Mouse (Mus musculus): Measurements from ENCODE around the gene Nsmce4a. TPM values are rescaled to one million over a fixed set of nuclear protein-coding genes. Genes with fewer than 3 reads are reported as not detected.
"Not testable (repeated sequence)": the region's sequence is repeated elsewhere in the genome, so short reads cannot be mapped to it uniquely, and the experiment has no call there.

The Nsmce4a gene
- polyA plus RNA-seq, 1 experiment from 2014 or later, result 54.7 TPM

DNA sequence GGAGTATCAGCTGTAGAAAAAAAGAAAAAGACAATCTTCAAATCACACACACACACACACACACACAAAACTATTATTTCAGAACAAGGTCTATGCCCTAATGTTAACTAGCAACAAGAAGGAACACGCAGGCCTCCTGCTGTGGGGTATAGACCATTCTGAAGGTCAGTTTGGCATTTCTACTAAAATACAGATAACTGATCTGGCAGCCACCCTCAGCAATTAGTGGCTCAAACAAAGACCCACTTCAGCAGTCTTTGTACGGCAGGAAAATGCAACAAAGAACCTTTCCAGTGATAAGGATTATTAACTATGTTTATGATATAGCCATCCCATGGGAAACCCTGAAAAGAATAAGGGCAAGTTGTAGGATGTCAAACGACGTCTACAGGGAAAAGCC is 35.9 kb downstream of the Nsmce4a start:
- WGBS (ENCODE audit: missing documents), result 100% methylated on average over 4 of the region's 4 CpGs
- H3K79me2 ChIP-seq (ENCODE audit: inconsistent target), result no peaks in the 10 kb centered on the region

DNA sequence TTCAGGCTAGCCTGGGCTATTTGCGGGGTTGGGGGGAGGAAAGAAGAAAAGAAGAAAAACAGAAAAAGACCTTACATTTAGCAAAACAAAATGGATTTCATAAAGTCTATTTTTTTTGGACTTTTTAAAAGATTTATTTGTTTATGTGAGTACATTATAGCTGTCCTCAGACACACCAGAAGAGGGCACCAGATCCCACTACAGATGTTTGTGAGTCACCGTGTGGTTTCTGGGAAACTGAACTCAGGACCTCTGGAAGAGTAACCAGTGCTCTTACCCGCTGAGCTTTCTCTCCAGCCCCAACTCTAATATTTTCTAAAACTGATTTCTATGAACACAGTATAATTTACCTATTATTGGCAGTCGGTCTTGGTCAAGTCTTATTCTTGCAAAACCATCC is 37.7 kb downstream of the Nsmce4a start:
- WGBS (ENCODE audit: missing documents), result 76% methylated on average over 4 of the region's 4 CpGs
- Histone ChIP-seq H3K27ac (no peak overlapping the region), H3K4me3 (ENCODE audit: inconsistent target) (no peak overlapping the region), H3K79me2 (ENCODE audit: inconsistent target) (no peaks in the 10 kb centered on the region), H3K36me3 (ENCODE audit: inconsistent target) (peaks cover 60% of the 10 kb centered on the region)

More for the DNA sequence above, 35.9 kb downstream of the Nsmce4a start:
- Histone ChIP-seq H3K4me3 (ENCODE audit: inconsistent target) (no peak overlapping the region), H3K36me3 (ENCODE audit: inconsistent target) (peaks cover 67% of the 10 kb centered on the region), H3K27ac (no peak overlapping the region)

DNA sequence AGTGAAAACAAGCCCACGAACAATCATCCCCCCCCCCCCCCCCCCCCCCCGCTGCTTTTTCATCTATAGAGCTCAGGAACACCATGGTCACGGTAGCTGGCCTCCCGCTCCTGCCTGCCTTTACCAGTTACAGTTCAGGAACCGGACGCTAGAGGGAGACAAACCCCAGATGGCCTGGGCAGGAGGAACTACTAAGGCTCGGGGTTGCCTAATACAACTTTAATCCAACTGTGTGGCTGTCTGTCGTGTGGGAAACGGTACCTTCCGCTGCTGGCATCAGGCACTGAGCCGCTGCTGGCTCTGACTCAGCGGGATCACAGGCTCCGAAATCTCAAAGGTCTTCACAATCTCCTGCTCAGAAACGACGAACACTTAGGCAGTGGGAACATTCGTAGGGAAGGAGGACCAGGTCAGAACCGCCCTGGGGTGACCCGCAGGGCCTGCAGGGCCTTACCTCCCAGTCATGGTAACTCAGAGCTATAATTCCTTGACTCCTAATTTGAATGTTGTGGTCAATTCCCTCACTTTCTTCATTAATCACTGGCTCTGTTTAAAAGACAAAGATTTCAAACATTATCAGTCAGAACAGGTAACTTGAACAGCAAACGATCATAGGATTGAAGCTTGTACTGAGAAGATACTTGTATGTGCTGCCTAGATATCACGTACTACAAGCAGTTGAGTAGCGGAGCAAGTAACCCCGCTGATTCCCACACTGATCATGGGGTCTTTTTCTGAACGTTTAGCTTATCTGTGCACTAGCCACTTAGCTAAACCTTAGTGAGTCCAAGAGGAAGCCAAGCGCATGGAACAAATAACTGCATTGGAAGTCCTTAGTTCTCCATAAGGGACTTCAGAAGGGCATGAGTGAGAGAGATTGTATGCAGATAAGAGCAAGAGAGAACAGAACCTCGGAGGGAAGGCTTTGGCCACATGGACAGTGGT is 39.3 kb downstream of the Nsmce4a start:
- Histone ChIP-seq H3K79me2 (ENCODE audit: inconsistent target) (no peaks in the 10 kb centered on the region), H3K36me3 (ENCODE audit: inconsistent target) (peaks cover 44% of the 10 kb centered on the region), H3K27ac (peak overlapping the region; percentile 33), H3K4me3 (ENCODE audit: inconsistent target) (no peak overlapping the region)
- 31% methylated on average over 23 of the region's 25 CpGs for WGBS (ENCODE audit: missing documents)

DNA sequence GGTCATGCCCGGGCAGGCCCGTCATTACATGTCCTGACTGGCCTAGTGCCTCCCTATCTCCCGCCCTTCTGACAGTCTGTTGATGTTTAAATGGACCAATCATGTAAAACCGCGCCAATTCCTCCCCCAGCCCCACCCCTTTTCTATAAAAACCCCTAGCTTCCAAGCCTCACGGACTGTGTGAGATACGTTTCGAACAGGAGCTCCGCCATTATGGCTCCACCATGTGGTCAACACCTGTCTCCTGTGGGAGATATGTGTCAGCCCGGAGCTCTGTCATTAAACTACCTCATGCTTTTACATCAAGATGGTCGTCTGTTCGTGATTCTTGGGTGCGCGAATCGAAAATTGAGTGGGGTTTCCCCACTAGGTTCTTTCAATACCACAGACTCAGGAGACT is 41.8 kb downstream of the Nsmce4a start:
- peaks cover 19% of the 10 kb centered on the region; the same call in 1 of the 2 replicates for H3K36me3 ChIP-seq (ENCODE audit: inconsistent target)
- 97% methylated on average over 10 of the region's 15 CpGs for WGBS (ENCODE audit: missing documents)
- not testable (repeated sequence) for H3K27ac ChIP-seq; H3K4me3 ChIP-seq (ENCODE audit: inconsistent target); H3K79me2 ChIP-seq (ENCODE audit: inconsistent target)

DNA sequence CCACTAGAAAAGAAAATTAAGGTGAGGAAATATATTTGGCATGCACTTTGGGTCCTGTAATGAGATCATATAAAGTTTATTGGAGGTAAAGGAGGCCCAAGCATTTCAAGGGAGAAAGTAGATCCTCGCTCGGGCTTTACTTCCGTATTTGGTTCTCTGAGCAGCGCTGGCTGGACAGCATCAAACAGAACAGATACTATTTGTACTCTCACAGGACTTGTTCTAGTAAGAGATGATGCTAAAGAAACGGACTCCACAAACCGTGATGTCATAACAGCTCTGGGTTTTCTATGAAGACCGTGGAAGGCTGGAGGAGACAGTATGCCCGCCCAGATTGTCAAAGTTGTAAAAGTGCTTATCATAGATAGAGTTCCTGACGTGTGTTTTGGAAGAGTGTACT is 45.6 kb downstream of the Nsmce4a start:
- no peak overlapping the region for H3K27ac ChIP-seq
- 91% methylated on average over 9 of the region's 9 CpGs for WGBS (ENCODE audit: missing documents)
- no peaks in the 10 kb centered on the region for H3K79me2 ChIP-seq (ENCODE audit: inconsistent target)
- H3K4me3 ChIP-seq (ENCODE audit: inconsistent target), result no peak overlapping the region
- peaks cover 8% of the 10 kb centered on the region; the same call in 1 of the 2 replicates for H3K36me3 ChIP-seq (ENCODE audit: inconsistent target)

DNA sequence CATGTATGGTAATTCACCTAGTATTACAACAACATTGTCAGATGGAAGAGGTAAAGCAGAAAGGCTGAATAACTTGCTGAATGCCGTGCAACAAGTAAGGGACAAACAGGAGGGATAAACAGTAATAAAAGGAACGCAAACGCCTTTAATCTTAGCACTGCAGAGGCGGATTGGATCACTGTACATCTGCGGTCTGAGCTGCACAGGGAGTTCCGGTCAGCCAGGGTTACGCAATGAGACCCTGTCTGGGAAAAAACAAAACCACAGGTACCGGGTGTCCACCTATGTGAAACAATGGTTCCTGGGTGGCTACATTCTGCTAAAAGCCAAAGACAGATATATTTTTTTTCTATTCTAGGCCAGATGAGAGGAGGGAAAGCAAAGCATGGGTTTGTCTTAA is 49.5 kb downstream of the Nsmce4a start:
- Histone ChIP-seq H3K27ac (no peak overlapping the region), H3K4me3 (ENCODE audit: inconsistent target) (no peak overlapping the region), H3K36me3 (ENCODE audit: inconsistent target) (no peaks in the 10 kb centered on the region), H3K79me2 (ENCODE audit: inconsistent target) (peaks cover 8% of the 10 kb centered on the region)
- WGBS (ENCODE audit: missing documents), result 44% methylated on average over 8 of the region's 8 CpGs

DNA sequence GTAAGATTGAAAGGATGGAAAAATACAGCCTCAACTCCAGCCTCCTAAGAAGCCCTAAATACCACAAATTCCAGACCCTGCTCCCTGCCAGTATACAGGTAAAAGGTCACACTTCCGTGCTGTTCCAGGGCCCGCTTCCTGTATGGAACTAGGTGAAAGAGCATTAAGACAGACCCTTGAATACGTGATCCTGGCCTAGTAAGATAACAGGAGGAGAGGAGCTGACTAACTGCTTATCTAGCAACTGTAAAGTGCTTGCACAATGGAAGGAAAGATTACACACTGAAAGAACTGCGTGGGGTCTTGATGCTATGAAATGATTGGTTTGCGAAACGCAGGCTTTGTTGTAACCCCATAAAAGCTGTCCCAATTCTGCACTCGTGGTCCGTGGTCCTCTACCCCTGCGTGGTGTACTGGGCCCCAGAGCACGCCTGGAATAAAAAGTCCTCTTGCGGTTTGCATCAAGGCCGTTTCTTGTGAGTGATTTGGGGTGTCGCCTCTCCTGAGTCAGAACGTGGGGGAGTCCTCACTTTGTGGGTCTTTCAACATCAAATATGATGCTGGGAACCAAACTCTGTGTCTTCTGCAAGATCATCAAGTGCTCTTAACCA is 52.0 kb downstream of the Nsmce4a start:
- H3K4me3 ChIP-seq (ENCODE audit: inconsistent target), result no peak overlapping the region
- H3K27ac ChIP-seq, result no peak overlapping the region
- WGBS (ENCODE audit: missing documents), result 79% methylated on average over 13 of the region's 14 CpGs
- H3K79me2 ChIP-seq (ENCODE audit: inconsistent target), result peaks cover 33% of the 10 kb centered on the region
- H3K36me3 ChIP-seq (ENCODE audit: inconsistent target), result no peaks in the 10 kb centered on the region

DNA sequence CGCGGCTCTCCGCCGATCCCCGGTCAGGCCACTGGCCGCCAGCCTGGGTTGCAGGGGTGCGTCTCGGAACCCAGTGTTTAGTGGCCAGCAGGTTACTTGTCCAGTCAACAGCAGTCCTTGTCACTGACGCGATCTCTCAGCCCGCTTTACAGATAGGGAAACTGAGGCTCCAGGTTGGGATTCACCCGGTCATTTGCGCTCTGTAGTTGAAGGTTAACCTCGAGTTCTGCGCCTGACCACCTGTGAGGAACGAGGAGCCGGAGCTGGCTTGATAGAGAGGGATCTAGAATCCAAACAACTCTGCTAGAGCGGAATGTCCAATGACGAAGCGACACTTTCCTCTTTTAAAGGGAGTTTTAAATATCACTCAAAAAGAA is 52.9 kb downstream of the Nsmce4a start, which contains the start of gene Ate1:
Gene Ate1 (minus strand): TSS at position 321 of the 377 bp plus-strand sequence.
- peaks cover 42% of the 10 kb centered on the region for H3K79me2 ChIP-seq (ENCODE audit: inconsistent target)
- 29% methylated on average over 20 of the region's 20 CpGs for WGBS (ENCODE audit: missing documents)
- peaks cover 2% of the 10 kb centered on the region; the same call in 1 of the 2 replicates for H3K36me3 ChIP-seq (ENCODE audit: inconsistent target)
- H3K27ac ChIP-seq, result peak within 1 kb of the TSS; percentile 72
- H3K4me3 ChIP-seq (ENCODE audit: inconsistent target), result peak within 1 kb of the TSS; percentile 75

DNA sequence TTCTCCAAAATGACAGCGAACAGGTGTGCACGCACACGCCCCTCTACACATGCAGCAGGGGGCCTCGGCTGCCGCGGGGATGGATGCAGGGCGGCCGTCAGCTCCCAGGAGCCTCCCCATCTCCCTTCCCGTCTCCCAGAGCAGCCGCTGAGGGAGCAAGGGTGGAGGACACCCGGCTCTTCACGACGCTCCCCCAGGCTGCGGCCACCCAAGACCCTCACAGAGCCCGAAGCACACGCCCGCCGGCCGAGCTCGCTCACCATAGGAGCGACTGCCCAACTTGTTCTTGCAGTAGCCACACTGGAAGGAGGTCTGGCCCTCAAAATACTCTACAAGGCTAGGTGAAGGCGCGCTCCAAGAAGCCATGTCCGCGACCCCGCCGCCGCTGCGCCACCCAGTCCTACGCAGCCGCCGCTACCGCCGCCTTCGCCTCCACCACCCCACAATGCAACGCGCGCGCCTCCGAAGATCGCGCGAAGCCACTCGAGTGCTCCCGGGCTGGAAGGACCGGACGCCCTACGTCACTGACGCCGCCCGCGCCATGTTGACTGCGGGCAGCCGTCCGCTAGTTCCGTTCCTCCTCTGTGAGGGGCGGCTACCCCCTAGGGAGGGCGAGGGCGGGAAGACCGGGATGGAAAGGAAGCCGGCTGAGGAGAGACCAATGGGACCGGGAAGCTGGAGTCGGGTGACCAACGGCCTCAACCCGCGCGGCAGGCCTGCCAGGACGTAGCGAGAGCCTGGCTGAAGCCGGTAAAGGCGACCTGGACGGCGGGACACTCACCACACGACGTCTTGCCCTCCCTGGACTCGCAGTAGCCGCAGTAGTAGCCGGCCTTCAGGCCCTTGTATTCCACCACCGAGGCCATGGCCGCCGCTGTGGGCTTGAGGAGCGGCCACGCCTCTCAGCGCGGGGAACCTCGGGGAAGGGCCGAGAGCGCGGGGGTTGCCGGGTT is 53.5 kb downstream of the Nsmce4a start:
- H3K27ac ChIP-seq, result peak overlapping the region; percentile 72
- WGBS (ENCODE audit: missing documents), result under 1% methylated on average over 73 of the region's 90 CpGs

DNA sequence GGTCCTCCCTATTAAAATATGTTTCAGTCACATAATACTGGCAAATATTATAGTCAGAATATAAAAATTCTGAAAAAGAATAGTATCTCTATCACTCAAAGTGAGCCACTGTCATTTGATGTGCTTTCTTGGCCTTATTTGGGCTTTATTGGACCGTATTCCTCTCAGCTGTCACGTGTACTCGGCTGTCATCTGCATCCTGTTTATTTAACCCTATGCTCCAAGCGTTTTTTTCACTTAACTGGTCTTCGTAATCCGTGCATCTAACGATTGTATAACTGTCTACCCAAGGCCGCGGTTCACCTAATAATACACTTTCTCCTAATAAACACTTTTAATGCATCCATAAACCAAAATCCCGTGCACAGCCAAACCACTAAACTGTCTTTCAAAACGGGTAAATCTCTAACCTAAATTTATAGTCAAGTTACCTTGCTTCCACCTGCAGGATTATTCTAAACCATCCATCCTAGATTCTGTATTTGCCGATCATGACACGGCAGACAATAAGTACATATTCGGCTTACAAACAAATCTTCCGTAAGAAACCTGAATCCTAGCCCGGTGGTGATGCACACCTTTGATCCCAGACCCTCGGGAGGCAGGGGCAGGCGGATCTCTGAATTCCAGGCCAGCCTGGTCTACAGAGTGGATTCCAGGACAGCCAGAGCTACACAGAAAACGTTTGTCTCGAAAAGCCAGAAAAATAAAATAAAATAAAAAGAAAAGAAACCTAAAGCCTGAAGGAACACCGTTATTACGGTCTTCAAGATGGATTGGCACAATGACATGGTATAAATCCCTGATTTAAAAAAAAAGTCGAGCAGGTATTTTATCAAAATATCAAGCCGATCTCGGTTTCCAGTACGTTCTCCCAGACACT is 54.5 kb downstream of the Nsmce4a start:
- peak overlapping the region; percentile 75 for H3K4me3 ChIP-seq (ENCODE audit: inconsistent target)
- peaks cover 57% of the 10 kb centered on the region for H3K79me2 ChIP-seq (ENCODE audit: inconsistent target)
- peaks cover 11% of the 10 kb centered on the region; the same call in 1 of the 2 replicates for H3K36me3 ChIP-seq (ENCODE audit: inconsistent target)
- 0 out of 2 replicates have a peak overlapping the region, but pooled peaks have one; percentile 38 for H3K27ac ChIP-seq
- WGBS (ENCODE audit: missing documents), result 26% methylated on average over 26 of the region's 26 CpGs

More for the DNA sequence above, 53.5 kb downstream of the Nsmce4a start:
- peak overlapping the region; percentile 75 for H3K4me3 ChIP-seq (ENCODE audit: inconsistent target)
- H3K79me2 ChIP-seq (ENCODE audit: inconsistent target), result peaks cover 49% of the 10 kb centered on the region
- peaks cover 4% of the 10 kb centered on the region; the same call in 1 of the 2 replicates for H3K36me3 ChIP-seq (ENCODE audit: inconsistent target)

DNA sequence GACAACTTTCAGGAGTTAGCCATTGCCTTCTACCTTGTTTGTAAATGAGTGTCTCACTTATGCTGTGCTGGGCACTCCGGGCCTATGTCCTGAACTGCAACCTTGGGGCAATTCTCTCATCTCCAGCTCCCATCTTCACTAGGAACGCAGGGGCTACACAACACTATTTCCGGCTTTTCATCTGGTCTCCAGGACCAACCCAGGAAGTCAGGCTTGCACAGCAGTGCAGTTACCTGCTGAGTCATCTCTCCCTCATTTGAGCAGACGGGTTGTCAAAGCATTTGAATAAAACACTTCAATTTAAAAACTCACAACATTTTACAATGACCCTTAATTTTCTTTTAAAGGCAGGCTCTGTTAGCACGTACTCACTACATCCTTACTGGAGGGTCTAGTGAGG is 62.7 kb downstream of the Nsmce4a start:
- H3K79me2 ChIP-seq (ENCODE audit: inconsistent target), result peaks cover 17% of the 10 kb centered on the region
- WGBS (ENCODE audit: missing documents), result 80% methylated on average over 5 of the region's 5 CpGs
- H3K4me3 ChIP-seq (ENCODE audit: inconsistent target), result no peak overlapping the region
- no peak overlapping the region for H3K27ac ChIP-seq
- peaks cover 52% of the 10 kb centered on the region for H3K36me3 ChIP-seq (ENCODE audit: inconsistent target)

DNA sequence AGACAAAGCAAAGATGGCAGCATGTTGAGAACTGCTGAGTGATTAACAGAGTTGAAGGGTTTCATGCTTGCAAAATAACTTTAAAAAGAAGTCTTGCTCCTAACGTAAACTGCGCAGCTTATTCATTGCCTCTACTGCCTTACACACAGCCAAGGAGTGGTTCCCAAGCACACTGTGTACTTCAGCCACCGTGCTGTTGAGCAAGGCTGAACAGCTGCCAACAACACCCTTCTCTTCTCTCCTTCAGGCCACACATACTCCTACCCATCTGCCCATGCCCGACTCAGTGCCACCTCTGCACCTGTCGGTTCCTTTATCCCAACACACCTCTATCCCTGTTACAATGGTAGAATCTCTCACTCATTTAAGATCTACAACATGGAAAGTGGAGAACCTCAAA is 69.9 kb downstream of the Nsmce4a start:
- H3K27ac ChIP-seq, result no peak overlapping the region
- H3K4me3 ChIP-seq (ENCODE audit: inconsistent target), result no peak overlapping the region
- WGBS (ENCODE audit: missing documents), result 97% methylated on average over 5 of the region's 5 CpGs
- peaks cover 57% of the 10 kb centered on the region for H3K36me3 ChIP-seq (ENCODE audit: inconsistent target)
- H3K79me2 ChIP-seq (ENCODE audit: inconsistent target), result no peaks in the 10 kb centered on the region

DNA sequence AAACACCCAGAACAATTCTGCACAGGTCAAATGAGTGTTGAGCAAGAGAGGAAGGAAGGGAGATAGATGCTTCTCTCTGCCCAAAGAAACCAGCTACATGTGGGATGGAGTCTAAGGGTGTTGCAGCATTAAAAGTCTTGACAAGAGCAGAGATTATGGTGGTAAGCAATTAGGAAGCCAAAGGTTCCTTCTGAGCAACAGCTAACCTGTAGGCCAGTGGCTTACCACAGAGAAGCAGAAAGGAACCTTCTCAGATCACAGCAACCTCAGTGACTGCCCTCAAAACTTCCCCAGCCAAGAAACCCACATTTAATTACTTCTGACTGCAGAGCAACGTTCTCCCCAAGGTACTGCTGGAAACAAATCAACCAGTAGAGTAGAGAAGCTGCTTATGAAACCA is 71.4 kb downstream of the Nsmce4a start:
- 8% methylated on average over 1 of the region's 1 CpGs for WGBS (ENCODE audit: missing documents)

More for the DNA sequence above, 71.4 kb downstream of the Nsmce4a start:
- H3K79me2 ChIP-seq (ENCODE audit: inconsistent target), result no peaks in the 10 kb centered on the region
- H3K36me3 ChIP-seq (ENCODE audit: inconsistent target), result peaks cover 44% of the 10 kb centered on the region
- H3K27ac ChIP-seq, result no peak overlapping the region
- no peak overlapping the region for H3K4me3 ChIP-seq (ENCODE audit: inconsistent target)

Measured in macrophage (primary cell).